Mouse (Mus musculus) testis, adult 2 months (tissue): ENCODE measurements around the gene Adra1b. TPM values are rescaled to one million over a fixed set of nuclear protein-coding genes. Genes with fewer than 3 reads are reported as not detected.

Source experiments
- H3K27ac ChIP-seq: fragments of 200-500 bp; 2 replicates; pipeline ENCODE4 v1.5.1; 2012; ENCODE audit warnings: low read depth, low read length; ENCODE audit not compliant: control insufficient read depth, insufficient read depth
- H3K27me3 ChIP-seq: fragments of 200-500 bp; 2 replicates; pipeline ENCODE4 v1.6.1; 2012; ENCODE audit warnings: mild to moderate bottlenecking, low read length, moderate library complexity; ENCODE audit not compliant: control insufficient read depth, insufficient read depth
- H3K36me3 ChIP-seq: fragments of 200-500 bp; 2 replicates; pipeline ENCODE4 v1.6.1; 2012; ENCODE audit warnings: mild to moderate bottlenecking, low read length; ENCODE audit not compliant: control insufficient read depth, insufficient read depth
- H3K4me1 ChIP-seq: fragments of 200-500 bp; 2 replicates; pipeline ENCODE4 v1.6.1; 2012; ENCODE audit warnings: low read length; ENCODE audit not compliant: control insufficient read depth, insufficient read depth
- H3K4me3 ChIP-seq: fragments of 200-500 bp; 2 replicates; pipeline ENCODE4 v1.5.1; 2012; ENCODE audit warnings: low read depth, mild to moderate bottlenecking, low read length, moderate library complexity, mixed read lengths; ENCODE audit not compliant: control insufficient read depth
- CTCF ChIP-seq: fragments of 200-500 bp; IDR thresholded peaks from 2 replicates; pipeline ENCODE4 v1.5.1; 2012; ENCODE audit warnings: low read depth, mild to moderate bottlenecking, inconsistent platforms, low read length, moderate library complexity; ENCODE audit not compliant: control insufficient read depth, insufficient read depth, insufficient replicate concordance
- POLR2A ChIP-seq: fragments of 200-500 bp; IDR thresholded peaks from 2 replicates; pipeline ENCODE4 v1.6.1; 2012; ENCODE audit warnings: low read depth, mild to moderate bottlenecking, inconsistent platforms, low read length, moderate library complexity; ENCODE audit not compliant: control insufficient read depth
- polyA plus RNA-seq: library from polyadenylated mRNA; depleted of rRNA; stranded (reverse); fragments of >200 nt; gene quantifications from 2 replicates; pipeline ENCODE4 v1.2.3, GENCODE M21; 2012; rRNA removed

Adra1b gene
- 0.53 and 0.55 TPM in 2 replicates for polyA plus RNA-seq

- Histone ChIP-seq H3K27ac (no peak within 1 kb of the TSS), H3K4me3 (no peak within 1 kb of the TSS), H3K36me3 (no peaks in the 10 kb centered on the region), H3K27me3 (no peaks in the 10 kb centered on the region), H3K4me1 (peaks cover 6% of the 10 kb centered on the region)
- TF ChIP-seq CTCF (no peak), POLR2A (no peak)
Observed at GRCm38 (mm10) chr11:43901051-43901654, at the start of gene Adra1b. TSS of gene Adra1b (minus strand) at chr11:43901210.

- Histone ChIP-seq H3K27ac (no peak overlapping the region), H3K4me1 (no peaks in the 10 kb centered on the region), H3K27me3 (no peaks in the 10 kb centered on the region), H3K36me3 (no peaks in the 10 kb centered on the region), H3K4me3 (no peak overlapping the region)
- TF ChIP-seq CTCF, result no peak
- TF ChIP-seq POLR2A, result no peak
Observed at GRCm38 (mm10) chr11:43950274-43950673, 49.3 kb upstream of the Adra1b start.

GRCm38 (mm10) chr11:43943781-43944180 is 42.8 kb upstream of the Adra1b start:
- H3K27me3 ChIP-seq, result no peaks in the 10 kb centered on the region
- H3K4me3 ChIP-seq, result no peak overlapping the region
- no peaks in the 10 kb centered on the region for H3K4me1 ChIP-seq
- TF ChIP-seq CTCF, result no peak
- TF ChIP-seq POLR2A, result no peak
- H3K27ac ChIP-seq, result no peak overlapping the region
- H3K36me3 ChIP-seq, result no peaks in the 10 kb centered on the region

- TF ChIP-seq POLR2A, result no peak
- no peak for TF ChIP-seq CTCF
- H3K4me3 ChIP-seq, result no peak overlapping the region
- H3K27ac ChIP-seq, result no peak overlapping the region
- no peaks in the 10 kb centered on the region for H3K4me1 ChIP-seq
- no peaks in the 10 kb centered on the region for H3K36me3 ChIP-seq
- no peaks in the 10 kb centered on the region for H3K27me3 ChIP-seq
Observed at GRCm38 (mm10) chr11:43943167-43943566, 42.2 kb upstream of the Adra1b start.

GRCm38 (mm10) chr11:43940501-43941202 is 39.6 kb upstream of the Adra1b start:
- Histone ChIP-seq H3K4me1 (no peaks in the 10 kb centered on the region), H3K27ac (no peak overlapping the region), H3K4me3 (no peak overlapping the region), H3K36me3 (no peaks in the 10 kb centered on the region), H3K27me3 (no peaks in the 10 kb centered on the region)
- TF ChIP-seq POLR2A, result no peak
- TF ChIP-seq CTCF, result no peak

GRCm38 (mm10) chr11:43936023-43936422 is 35.0 kb upstream of the Adra1b start:
- Histone ChIP-seq H3K27me3 (no peaks in the 10 kb centered on the region), H3K27ac (no peak overlapping the region), H3K36me3 (no peaks in the 10 kb centered on the region), H3K4me3 (no peak overlapping the region), H3K4me1 (no peaks in the 10 kb centered on the region)
- no peak for TF ChIP-seq CTCF
- no peak for TF ChIP-seq POLR2A

- TF ChIP-seq POLR2A (no peak), CTCF (no peak)
- Histone ChIP-seq H3K36me3 (no peaks in the 10 kb centered on the region), H3K27me3 (no peaks in the 10 kb centered on the region), H3K4me1 (no peaks in the 10 kb centered on the region; the same call in 1 of the 2 replicates), H3K27ac (no peak overlapping the region), H3K4me3 (no peak overlapping the region)
Observed at GRCm38 (mm10) chr11:43933480-43933879, 32.5 kb upstream of the Adra1b start.

GRCm38 (mm10) chr11:43933000-43933399 is 32.0 kb upstream of the Adra1b start:
- H3K36me3 ChIP-seq, result no peaks in the 10 kb centered on the region
- no peaks in the 10 kb centered on the region for H3K27me3 ChIP-seq
- TF ChIP-seq CTCF, result no peak
- no peak for TF ChIP-seq POLR2A

More at GRCm38 (mm10) chr11:43933000-43933399, 32.0 kb upstream of the Adra1b start:
- Histone ChIP-seq H3K4me1 (no peaks in the 10 kb centered on the region; the same call in 1 of the 2 replicates), H3K4me3 (no peak overlapping the region), H3K27ac (no peak overlapping the region)
